Mouse (Mus musculus): ENCODE measurements at regions not wholly inside any gene's neighbourhood (a gene's known extent, or its start where the extent isn't known, plus 50 kb on each side); places are given as distances from the start of the nearest gene placed in this dataset.
A peak's percentile ranks its signal among the peaks of the same experiment; 100 is the strongest.

DNA sequence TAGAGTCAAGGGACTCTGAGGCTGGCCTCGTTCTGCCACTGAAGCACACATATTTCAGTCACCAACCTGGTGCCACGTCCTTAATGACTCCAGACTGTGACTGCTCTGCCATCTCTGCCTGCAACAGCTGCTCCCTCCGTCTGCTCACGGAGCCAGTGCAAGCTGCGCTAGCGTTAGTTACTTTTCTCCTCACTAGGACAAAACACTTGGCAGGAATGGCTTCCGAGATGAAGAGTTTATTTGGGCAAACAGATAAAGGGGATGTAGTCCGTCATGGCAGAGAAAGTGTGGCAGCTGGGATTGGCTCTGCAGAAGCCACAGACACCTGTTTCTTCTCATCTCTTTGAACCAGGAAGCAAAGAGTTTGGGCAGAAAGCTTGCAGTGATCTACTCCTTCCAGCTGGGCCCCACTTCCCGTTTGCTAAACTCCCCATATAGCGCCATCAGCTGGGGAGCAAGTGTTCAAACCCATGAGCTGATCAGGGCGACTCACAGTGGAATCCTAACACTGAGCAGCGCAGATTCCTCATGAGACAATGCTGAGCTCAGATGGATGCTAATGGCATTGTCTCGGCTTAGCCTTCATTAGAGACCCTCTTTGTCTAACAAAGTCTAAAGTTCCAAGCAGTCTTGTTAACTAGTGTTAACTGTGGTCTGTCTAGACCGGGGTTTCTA lies 83.8 kb upstream of the Card11 start:
- no peaks in the 10 kb centered on the region; the same call in 1 of the 2 replicates for H3K4me1 ChIP-seq (ENCODE audit: control insufficient read depth, insufficient read depth, low read length)
- no peak for TF ChIP-seq POLR2A (IDR thresholded peaks at IDR 0.05; ENCODE audit: extremely low read depth, insufficient read depth, low read length)
- no peak for TF ChIP-seq CTCF (IDR thresholded peaks at IDR 0.05; ENCODE audit: extremely low read depth, insufficient read depth, low read length)
- no peak overlapping the region for H3K4me3 ChIP-seq (ENCODE audit: insufficient read depth, low read length)
- no peak overlapping the region for H3K27ac ChIP-seq (ENCODE audit: insufficient read depth, low read length)

DNA sequence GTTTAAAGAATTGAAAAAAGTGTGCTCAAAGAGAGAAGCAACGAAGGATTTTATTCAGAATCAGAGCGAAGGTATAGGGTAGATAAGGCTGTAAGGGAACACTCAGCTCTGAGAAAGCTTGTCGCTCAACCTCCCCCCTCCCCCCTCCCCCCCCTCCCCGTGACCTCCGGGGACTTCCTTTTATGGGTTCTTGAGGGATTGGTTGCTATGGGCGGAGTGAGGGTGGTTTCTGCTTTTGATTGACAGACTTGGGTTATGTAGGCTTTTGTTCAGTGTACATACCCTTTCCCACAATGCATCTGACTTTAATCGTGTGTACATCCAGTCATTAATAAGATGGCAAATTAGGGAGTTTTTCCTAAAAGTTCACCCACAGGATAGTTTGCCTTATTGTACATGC lies 84.4 kb upstream of the Card11 start:
- Histone ChIP-seq H3K27ac (ENCODE audit: insufficient read depth, low read length) (no peak overlapping the region), H3K4me3 (ENCODE audit: insufficient read depth, low read length) (no peak overlapping the region), H3K4me1 (ENCODE audit: control insufficient read depth, insufficient read depth, low read length) (no peaks in the 10 kb centered on the region; the same call in 1 of the 2 replicates)
- TF ChIP-seq POLR2A (IDR thresholded peaks at IDR 0.05; ENCODE audit: extremely low read depth, insufficient read depth, low read length) = no peak
- TF ChIP-seq CTCF (IDR thresholded peaks at IDR 0.05; ENCODE audit: extremely low read depth, insufficient read depth, low read length) = no peak

DNA sequence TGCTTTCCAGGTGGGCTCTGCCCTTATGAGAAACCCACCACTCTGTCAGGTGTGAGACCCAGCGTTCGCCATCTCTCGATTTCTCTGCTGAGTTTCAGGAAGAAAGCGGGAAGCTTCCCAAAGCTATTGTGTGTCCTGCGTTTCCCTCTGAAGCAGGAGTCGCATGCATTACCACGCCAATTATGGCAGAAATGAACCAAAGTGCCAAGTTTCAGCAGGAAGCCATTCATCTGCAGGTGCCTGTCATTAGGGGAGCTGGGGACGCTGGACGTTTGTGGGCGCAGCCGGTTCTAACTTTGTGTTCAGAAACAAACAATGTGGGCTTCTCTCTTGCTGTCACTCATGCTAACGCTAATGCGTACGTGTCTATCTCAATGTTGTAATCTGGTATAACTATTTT lies 91.3 kb upstream of the Card11 start:
- no peak for TF ChIP-seq CTCF (IDR thresholded peaks at IDR 0.05; ENCODE audit: extremely low read depth, insufficient read depth, low read length)
- no peak for TF ChIP-seq POLR2A (IDR thresholded peaks at IDR 0.05; ENCODE audit: extremely low read depth, insufficient read depth, low read length)
- Histone ChIP-seq H3K27ac (ENCODE audit: insufficient read depth, low read length) (no peak overlapping the region), H3K4me3 (ENCODE audit: insufficient read depth, low read length) (no peak overlapping the region), H3K4me1 (ENCODE audit: control insufficient read depth, insufficient read depth, low read length) (no peaks in the 10 kb centered on the region)

DNA sequence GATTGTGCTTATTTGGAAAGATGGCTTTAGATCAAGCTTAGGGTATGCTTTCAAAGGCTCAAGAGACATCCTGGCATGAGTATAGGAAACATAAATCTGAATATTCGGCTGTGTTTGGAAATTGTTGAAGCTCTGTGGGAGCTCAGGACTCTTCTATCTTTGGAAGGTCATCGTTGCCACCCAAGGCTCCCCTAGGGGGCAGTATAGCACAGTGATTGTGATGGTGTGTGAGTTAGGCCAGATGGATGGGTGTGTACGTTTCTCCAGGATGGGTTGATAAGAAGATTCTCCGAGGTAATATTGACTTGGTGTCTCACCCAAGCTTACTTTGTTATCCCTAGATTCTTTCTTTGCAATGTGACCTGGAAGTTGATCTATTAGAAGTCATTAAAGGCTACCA lies 93.3 kb upstream of the Card11 start:
- Histone ChIP-seq H3K27ac (ENCODE audit: insufficient read depth, low read length) (no peak overlapping the region), H3K4me1 (ENCODE audit: control insufficient read depth, insufficient read depth, low read length) (no peaks in the 10 kb centered on the region), H3K4me3 (ENCODE audit: insufficient read depth, low read length) (no peak overlapping the region)
- TF ChIP-seq CTCF (IDR thresholded peaks at IDR 0.05; ENCODE audit: extremely low read depth, insufficient read depth, low read length) (peak; percentile 83), POLR2A (IDR thresholded peaks at IDR 0.05; ENCODE audit: extremely low read depth, insufficient read depth, low read length) (no peak)

DNA sequence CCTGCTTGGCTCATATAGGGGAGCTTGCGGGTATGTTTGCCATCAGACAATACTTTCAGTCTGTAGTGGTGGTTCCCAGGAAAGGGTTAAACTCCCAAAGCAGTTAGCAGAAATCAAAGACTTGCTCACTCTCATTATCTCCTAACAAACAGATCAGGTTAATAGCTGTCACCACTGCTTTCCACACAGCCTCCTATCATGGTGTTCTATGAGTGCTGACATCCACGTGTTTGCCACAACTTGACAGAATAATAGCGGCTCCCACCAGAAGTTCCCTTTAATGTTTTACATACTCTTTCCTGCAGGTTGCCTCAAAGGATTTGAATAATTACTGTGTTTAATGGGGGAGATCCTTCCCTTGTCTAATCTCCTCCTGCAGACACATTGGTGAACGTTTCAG lies 97.5 kb upstream of the Card11 start:
- H3K4me3 ChIP-seq (ENCODE audit: insufficient read depth, low read length) = no peak overlapping the region
- TF ChIP-seq CTCF (IDR thresholded peaks at IDR 0.05; ENCODE audit: extremely low read depth, insufficient read depth, low read length) (no peak), POLR2A (IDR thresholded peaks at IDR 0.05; ENCODE audit: extremely low read depth, insufficient read depth, low read length) (no peak)
- no peak overlapping the region for H3K27ac ChIP-seq (ENCODE audit: insufficient read depth, low read length)
- no peaks in the 10 kb centered on the region for H3K4me1 ChIP-seq (ENCODE audit: control insufficient read depth, insufficient read depth, low read length)

DNA sequence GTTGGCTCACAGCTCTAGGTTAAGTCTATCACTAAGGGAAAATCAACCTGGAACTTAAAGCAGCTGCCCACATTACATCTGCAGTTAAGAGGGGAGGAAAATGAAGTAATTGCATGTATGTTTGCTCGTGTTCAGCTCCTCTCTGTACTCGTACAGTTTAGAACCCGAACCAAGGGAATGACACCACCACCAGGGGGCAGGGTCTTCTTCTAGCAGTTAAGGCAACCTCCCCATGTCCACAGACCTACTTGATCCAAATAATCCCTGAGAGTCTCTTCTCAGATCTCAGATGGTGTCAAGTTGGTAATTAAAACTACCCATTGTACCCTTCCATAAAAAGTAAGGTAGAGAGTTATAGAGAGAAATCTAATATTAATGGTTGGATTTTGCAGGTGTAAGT lies 111.3 kb upstream of the Card11 start:
- no peak overlapping the region for H3K4me3 ChIP-seq (ENCODE audit: insufficient read depth, low read length)
- no peaks in the 10 kb centered on the region; the same call in 1 of the 2 replicates for H3K4me1 ChIP-seq (ENCODE audit: control insufficient read depth, insufficient read depth, low read length)
- no peak overlapping the region for H3K27ac ChIP-seq (ENCODE audit: insufficient read depth, low read length)
- TF ChIP-seq CTCF (IDR thresholded peaks at IDR 0.05; ENCODE audit: extremely low read depth, insufficient read depth, low read length) (no peak), POLR2A (IDR thresholded peaks at IDR 0.05; ENCODE audit: extremely low read depth, insufficient read depth, low read length) (no peak)

DNA sequence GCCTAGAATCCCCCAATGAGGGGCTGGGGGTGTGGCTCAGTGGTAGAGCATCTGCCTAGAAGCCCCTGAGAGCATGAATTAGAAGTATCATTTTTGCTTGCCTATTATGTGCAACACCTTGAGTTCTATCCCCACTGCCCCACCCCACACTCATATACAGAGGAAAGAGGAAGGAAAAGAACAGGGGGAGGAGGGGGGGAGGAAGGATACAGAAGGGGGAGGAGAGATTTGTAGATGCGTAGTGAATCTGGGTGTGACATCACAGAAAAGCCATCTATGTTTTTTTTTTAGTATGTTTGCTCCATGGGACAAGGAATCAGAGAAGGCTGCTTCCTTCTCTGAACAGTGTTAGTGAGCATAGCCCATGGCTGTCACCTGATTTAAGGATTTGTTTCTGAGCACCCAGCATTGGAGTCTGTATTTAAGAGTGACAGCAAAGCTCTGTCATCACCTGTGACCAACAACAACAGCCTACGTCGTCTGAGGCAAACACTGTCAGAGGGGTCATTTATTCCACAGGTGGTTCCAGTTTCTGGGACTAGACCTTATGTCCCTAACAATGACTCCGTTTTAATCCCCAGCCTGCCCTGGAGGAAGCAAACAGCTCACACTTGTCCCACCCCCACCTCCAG lies 115.0 kb upstream of the Card11 start:
- Histone ChIP-seq H3K4me1 (ENCODE audit: control insufficient read depth, insufficient read depth, low read length) (no peaks in the 10 kb centered on the region; the same call in 1 of the 2 replicates), H3K4me3 (ENCODE audit: insufficient read depth, low read length) (no peak overlapping the region), H3K27ac (ENCODE audit: insufficient read depth, low read length) (no peak overlapping the region)
- TF ChIP-seq CTCF (IDR thresholded peaks at IDR 0.05; ENCODE audit: extremely low read depth, insufficient read depth, low read length) (no peak), POLR2A (IDR thresholded peaks at IDR 0.05; ENCODE audit: extremely low read depth, insufficient read depth, low read length) (no peak)

DNA sequence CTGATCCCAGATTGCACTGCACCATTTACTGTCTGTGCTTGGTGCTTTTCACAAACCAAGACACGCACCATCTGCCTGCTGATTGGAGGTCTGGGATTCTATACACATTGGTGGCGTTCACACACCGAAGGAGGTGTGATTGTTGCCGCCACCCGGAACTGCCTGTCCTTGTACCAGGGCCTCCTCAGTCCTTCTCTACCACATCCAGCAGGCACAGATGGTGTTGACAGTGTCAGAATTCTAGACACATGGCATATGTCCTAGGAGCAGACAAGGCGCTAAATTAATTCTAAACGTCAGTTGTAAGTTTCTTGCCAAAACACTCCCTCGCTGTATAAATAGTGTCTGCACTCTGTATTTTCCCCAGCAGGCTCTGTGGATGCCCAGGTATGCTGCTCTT lies 115.6 kb upstream of the Card11 start:
- TF ChIP-seq CTCF (IDR thresholded peaks at IDR 0.05; ENCODE audit: extremely low read depth, insufficient read depth, low read length) (no peak), POLR2A (IDR thresholded peaks at IDR 0.05; ENCODE audit: extremely low read depth, insufficient read depth, low read length) (no peak)
- H3K27ac ChIP-seq (ENCODE audit: insufficient read depth, low read length) = no peak overlapping the region
- no peaks in the 10 kb centered on the region; the same call in 1 of the 2 replicates for H3K4me1 ChIP-seq (ENCODE audit: control insufficient read depth, insufficient read depth, low read length)
- H3K4me3 ChIP-seq (ENCODE audit: insufficient read depth, low read length) = no peak overlapping the region

DNA sequence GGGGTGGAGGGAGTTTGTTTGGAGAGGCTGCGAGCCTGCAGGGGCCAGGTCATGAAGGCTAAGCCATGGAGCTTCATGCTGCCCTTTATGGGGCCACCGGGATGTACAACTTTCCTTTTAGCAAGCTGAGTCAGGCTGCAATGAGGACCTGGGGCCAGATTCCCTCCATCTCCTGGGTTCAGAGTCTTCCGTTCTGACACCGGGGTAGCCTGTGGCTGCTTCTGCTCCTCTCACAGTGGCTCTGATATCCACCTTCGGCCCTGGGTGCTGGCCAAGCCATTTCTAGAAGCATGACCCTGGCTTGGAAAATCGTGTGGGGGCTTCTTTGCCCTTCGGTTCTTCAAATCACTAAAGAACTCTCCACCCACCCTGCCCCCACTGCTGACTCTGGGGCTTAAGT lies 115.4 kb upstream of the Sdk1 start:
- H3K4me3 ChIP-seq (ENCODE audit: insufficient read depth, low read length) = no peak overlapping the region
- no peaks in the 10 kb centered on the region for H3K4me1 ChIP-seq (ENCODE audit: control insufficient read depth, insufficient read depth, low read length)
- TF ChIP-seq CTCF (IDR thresholded peaks at IDR 0.05; ENCODE audit: extremely low read depth, insufficient read depth, low read length) (no peak), POLR2A (IDR thresholded peaks at IDR 0.05; ENCODE audit: extremely low read depth, insufficient read depth, low read length) (no peak)
- no peak overlapping the region for H3K27ac ChIP-seq (ENCODE audit: insufficient read depth, low read length)

DNA sequence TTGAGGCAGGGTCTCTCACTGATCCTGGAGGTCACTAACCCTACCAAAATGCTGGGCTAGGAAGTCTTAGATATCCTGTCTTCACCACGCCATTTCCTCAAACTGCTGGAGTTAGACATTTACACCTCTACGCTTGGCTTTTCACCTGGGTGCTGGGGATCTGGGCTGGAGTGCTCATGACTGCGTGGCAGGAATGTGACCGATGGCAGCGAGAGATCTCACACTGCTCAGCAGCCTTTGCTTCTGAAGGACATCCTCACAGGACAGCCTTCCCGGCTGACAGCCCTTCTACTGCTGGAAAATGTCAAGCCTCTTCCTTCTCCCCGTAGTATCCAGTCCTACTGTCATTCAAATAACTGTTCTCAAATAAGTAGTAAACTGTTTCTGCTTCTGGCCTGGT lies 114.8 kb upstream of the Sdk1 start:
- no peak overlapping the region for H3K27ac ChIP-seq (ENCODE audit: insufficient read depth, low read length)

More for the DNA sequence above, 114.8 kb upstream of the Sdk1 start:
- no peaks in the 10 kb centered on the region for H3K4me1 ChIP-seq (ENCODE audit: control insufficient read depth, insufficient read depth, low read length)
- TF ChIP-seq CTCF (IDR thresholded peaks at IDR 0.05; ENCODE audit: extremely low read depth, insufficient read depth, low read length) = no peak
- TF ChIP-seq POLR2A (IDR thresholded peaks at IDR 0.05; ENCODE audit: extremely low read depth, insufficient read depth, low read length) = no peak
- no peak overlapping the region for H3K4me3 ChIP-seq (ENCODE audit: insufficient read depth, low read length)

Measured in cortical plate, adult 2 months (tissue).